Mouse (Mus musculus): ENCODE measurements around the gene Epsti1.

DNA sequence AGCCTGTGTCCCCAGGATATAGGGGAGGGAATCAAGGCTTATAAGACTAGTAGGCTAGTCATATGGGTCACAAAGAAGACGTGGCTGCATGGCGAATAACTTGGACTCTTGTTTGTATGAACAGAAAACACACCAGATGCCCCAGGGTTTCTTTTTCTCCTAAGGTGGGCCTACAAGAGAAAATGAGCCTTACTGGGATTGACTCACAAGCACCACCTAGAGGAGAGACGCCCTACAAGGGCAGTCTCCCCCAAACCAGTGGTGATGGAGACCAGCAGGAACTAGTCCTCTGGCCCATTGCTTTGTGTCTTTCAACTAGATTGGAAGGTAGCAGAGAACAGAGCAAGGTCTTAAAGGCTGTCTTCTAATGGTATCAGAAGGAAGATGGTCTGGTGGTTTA, 22.7 kb downstream of the Epsti1 start:
- TF ChIP-seq CTCF (IDR thresholded peaks at IDR 0.05; ENCODE audit: extremely low read depth, insufficient read length, insufficient replicate concordance, low read depth, low read length) (peak; percentile 36; the same call in 1 of the 2 replicates), POLR2A (IDR thresholded peaks at IDR 0.05; ENCODE audit: low read depth, low read length) (no peak)

Measured in small intestine, adult 2 months (tissue).